Mouse (Mus musculus) thymus, postnatal 0 days (tissue): Measurements from ENCODE around the gene Foxred2. TPM values are rescaled to one million over a fixed set of nuclear protein-coding genes. Genes with fewer than 3 reads are reported as not detected.

Experiments used
- polyA plus RNA-seq: library from polyadenylated mRNA; unstranded; fragments of >200 nt; fragmentation: Nextera tagmentation; extraction: Ambion mirVana; gene quantifications from 2 replicates; pipeline ENCODE4 v1.2.1, GENCODE M21; 2015

The Foxred2 gene
- polyA plus RNA-seq, 1 experiment from 2014 or later = 3.5 TPM

Other genes with a start within 250 kb of the Foxred2 start
- gene Apol9b, start 227.7 kb downstream of the Foxred2 start, polyA plus RNA-seq = 1.6 and 2.3 TPM in 2 replicates
- gene Apol8, start 199.7 kb downstream of the Foxred2 start, polyA plus RNA-seq = 0.06 TPM in 1 of 2 replicates, not detected in the other
- 62.3 and 71.0 TPM in 2 replicates for gene Myh9, start 114.5 kb downstream of the Foxred2 start, polyA plus RNA-seq
- gene Txn2, start 27.7 kb downstream of the Foxred2 start, polyA plus RNA-seq = 213 and 231 TPM in 2 replicates
- gene Eif3d, start 14.1 kb upstream of the Foxred2 start, polyA plus RNA-seq = 157 and 184 TPM in 2 replicates
- not detected in 2 replicates for gene Cacng2, start 163.3 kb upstream of the Foxred2 start, polyA plus RNA-seq
- gene Ift27, start 217.4 kb upstream of the Foxred2 start, polyA plus RNA-seq = 85.2 and 87.5 TPM in 2 replicates
- 1.1 and 1.4 TPM in 2 replicates for gene Pvalb, start 249.7 kb upstream of the Foxred2 start, polyA plus RNA-seq